Mouse (Mus musculus) adrenal gland, postnatal 4 days (tissue): ENCODE data around the gene Abcc10. TPM values are rescaled to one million over a fixed set of nuclear protein-coding genes. Genes with fewer than 3 reads are reported as not detected.

Experiments
- DNase-seq, 2 experiments: peaks; one replicate each; pipeline ENCODE4 v3.0.0; 2021 to 2022; ENCODE audit warnings: low spot score in 2 of 2, mixed read lengths in 2 of 2
- total RNA-seq, 2 experiments: library from RNA; stranded (reverse); gene quantifications; 2 replicates each; pipeline ENCODE4 v1.2.3; 2021

Gene Abcc10
- total RNA-seq, 2 experiments from 2014 or later = 13.8 to 14.1 TPM

DNA sequence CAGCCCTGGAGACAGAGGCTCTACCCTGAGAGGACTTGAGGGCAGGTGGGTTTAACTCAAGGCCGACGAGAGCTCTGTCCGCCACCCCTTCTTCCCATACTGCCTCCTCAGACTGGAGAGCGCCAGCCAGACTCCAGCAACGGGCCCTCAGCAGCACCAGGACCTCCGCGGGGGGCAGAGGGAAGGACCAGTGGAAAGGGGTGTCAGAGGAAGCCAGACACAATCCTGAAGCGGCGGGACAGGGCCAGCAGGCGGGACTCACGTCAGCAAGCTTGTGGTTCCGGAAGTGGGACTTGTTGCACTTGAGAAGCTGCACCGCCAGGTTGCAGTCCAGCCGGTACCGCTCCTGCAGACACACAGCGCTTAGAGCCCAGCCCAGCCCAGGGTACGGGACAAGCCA, 68.5 kb downstream of the Abcc10 start:
- no peak for DNase-seq

DNA sequence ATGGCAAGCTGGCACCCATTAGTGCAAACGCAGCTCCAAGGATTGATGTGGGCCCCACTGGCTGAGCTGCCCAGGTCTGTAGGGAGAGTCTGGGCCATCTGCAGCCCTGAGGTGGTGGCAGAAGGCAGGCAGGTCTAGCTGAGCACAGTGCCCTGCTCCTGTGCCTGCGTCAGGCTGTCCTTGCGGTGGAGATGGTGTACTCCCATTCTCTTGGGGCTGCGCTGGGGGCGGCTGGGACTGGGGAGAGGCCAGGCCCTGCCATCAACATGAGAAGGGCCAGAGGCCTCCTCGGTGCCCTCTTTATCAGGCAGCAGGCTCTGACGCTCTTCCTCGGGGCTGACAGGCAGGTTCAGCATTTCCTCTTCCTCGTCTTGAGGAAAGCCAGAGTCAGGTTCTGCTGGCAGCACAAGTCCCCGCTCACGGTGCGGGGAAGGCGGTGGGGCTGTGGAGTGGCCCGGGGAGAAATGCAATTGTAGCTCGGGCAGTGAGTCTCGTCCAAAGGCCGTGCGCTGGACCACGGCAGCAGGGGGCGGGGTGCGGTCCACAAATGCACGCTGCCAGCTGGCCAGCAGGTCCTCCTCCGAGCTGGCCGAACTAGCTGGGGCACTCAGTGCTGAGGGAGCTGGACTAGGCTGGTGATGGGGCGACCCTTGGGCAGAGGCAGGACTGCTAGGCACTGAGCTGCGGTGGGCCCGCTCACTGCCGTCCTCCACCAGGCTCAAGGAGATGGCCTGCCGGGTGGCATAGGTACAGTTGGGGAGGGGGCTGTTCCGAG, 69.7 kb downstream of the Abcc10 start:
- DNase-seq = no peak

- DNase-seq = no peak
Measured at GRCm38 (mm10) chr17:46255147-46255546, 73.0 kb downstream of the Abcc10 start.

DNA sequence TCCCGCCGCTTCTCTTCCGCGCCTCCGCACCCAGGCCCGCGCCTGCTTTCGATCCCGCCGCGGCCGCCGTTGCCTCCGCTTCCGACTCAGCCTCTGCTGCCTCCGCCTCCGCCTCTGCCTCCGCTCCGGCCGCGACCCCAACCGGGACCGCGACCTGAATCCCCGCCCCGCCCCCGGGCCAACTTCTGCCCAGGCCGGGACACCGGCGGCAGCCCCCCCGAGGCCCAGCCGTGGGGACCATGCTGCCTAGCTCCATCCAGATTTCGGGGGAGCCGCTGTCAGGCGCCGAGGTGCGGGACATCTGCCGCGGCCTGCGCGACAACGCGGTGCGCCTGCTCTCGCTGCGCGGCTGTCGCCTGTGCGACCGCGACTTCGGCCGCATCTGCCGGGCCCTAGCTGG, 74.0 kb downstream of the Abcc10 start:
- DNase-seq = peak; percentile 27 to 38

DNA sequence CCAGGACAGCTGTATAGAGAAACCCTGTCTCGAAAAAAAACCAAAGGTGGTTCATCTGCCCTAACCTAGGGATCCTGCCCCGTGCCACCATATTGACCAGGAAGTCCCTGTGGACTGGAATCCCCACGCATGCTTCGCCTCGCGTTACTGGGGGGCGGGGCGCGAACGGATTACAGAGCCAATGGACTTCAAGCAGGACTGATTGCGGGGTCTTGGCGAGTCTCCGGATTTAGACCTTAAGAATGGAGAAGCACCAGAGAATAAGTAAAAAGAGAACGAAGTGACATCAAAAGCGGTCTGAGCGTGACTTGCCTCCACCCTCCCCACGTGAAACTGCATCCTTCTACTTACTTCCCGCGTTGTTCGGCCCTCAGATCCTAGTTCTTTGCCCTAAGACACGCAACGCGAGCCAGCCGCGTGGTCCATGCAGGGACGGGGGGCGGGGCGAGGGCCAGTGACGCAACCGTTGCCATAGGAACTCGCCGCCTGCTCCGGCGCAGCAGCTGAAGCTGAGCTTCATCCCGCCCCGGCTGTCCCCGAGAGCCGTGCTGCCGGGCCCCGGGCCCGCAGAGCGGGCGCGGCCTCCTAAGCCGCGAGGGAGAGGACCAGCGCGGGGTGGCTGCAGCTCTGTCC, 74.6 kb downstream of the Abcc10 start, which contains the start of gene Lrrc73:
TSS of gene Lrrc73 (plus strand) at position 80 of the 633 bp plus-strand sequence.
- peak; percentile 77 to 84 for DNase-seq

Other genes starting within 250 kb of the Abcc10 start
- gene Mrps18a, start 217.4 kb downstream of the Abcc10 start, total RNA-seq = 100 to 1,000 TPM in 1 of 2 experiments, 10 to 100 TPM in 1; 94.1 to 101 TPM
- 10 to 100 TPM; 10.2 to 13.4 TPM for gene Rsph9, start 184.1 kb downstream of the Abcc10 start, total RNA-seq
- 10 to 100 TPM; 18.1 to 18.4 TPM for gene Mad2l1bp, start 174.8 kb downstream of the Abcc10 start, total RNA-seq
- 100 to 1,000 TPM; 101 to 116 TPM for gene Gtpbp2, start 167.3 kb downstream of the Abcc10 start, total RNA-seq
- 10 to 100 TPM; 34.9 to 36.8 TPM for gene Polh, start 125.7 kb downstream of the Abcc10 start, total RNA-seq
- gene Xpo5, start 125.6 kb downstream of the Abcc10 start, total RNA-seq = 10 to 100 TPM; 72.0 to 74.6 TPM
- 100 to 1,000 TPM; 101 to 108 TPM for gene Polr1c, start 80.3 kb downstream of the Abcc10 start, total RNA-seq
- 100 to 1,000 TPM; 137 to 139 TPM for gene Yipf3, start 80.3 kb downstream of the Abcc10 start, total RNA-seq
- gene Lrrc73, start 74.8 kb downstream of the Abcc10 start, total RNA-seq = 1 to 10 TPM; 6.3 to 7.3 TPM
- gene Tjap1, start 45.3 kb downstream of the Abcc10 start, total RNA-seq = 10 to 100 TPM; 68.8 to 75.3 TPM
- gene Dlk2, start 30.9 kb downstream of the Abcc10 start, total RNA-seq = 1 to 10 TPM in 1 of 2 experiments, under 1 TPM in 1; 0.54 to 1.7 TPM
- 10 to 100 TPM; 39.6 to 40.9 TPM for gene Zfp318, start 55.4 kb upstream of the Abcc10 start, total RNA-seq
- 1 to 10 TPM; 1.6 to 2.0 TPM for gene Crip3, start 100.6 kb upstream of the Abcc10 start, total RNA-seq
- 1 to 10 TPM in 1 of 2 experiments, under 1 TPM in 1; 0.14 to 4.0 TPM for gene Slc22a7, start 110.1 kb upstream of the Abcc10 start, total RNA-seq
- 1 to 10 TPM; 2.4 to 3.7 TPM for gene Ttbk1, start 159.3 kb upstream of the Abcc10 start, total RNA-seq
- 1 to 10 TPM; 9.2 to 9.3 TPM for gene Dnph1, start 168.4 kb upstream of the Abcc10 start, total RNA-seq
- gene Cul9, start 218.0 kb upstream of the Abcc10 start, total RNA-seq = 10 to 100 TPM; 26.2 to 26.6 TPM
- 10 to 100 TPM; 35.4 to 36.8 TPM for gene Srf, start 227.8 kb upstream of the Abcc10 start, total RNA-seq